Comparison of ENCODE assay signal across 1 mouse cellular context in the genomic region with DNA sequence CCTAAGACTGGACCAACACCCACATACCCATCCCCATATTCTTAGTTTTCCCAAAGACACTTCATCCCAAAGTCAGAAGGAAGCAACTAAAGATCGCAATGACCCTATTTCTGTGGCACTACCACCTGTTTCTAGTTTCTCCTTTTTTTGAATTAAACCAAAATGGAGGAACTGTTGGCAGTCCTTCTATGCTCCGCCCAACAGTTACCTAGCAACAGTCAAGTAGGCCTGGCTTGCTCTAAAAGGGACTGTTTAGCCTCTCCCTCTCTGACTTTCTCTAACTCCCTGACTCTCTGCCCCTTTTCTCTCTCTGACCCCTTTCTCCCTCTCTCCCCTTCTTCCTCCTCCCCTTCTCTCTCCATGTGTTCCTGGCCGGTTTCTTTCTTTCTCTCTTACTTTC.
TF ChIP-seq lines count a peak whose summit lies in the region.

No protein-coding gene starts in this region.

TF ChIP-seq in CH12.LX, 34 proteins besides CTCF, POLR2A, EP300 and RAD21:
- TF ChIP-seq TCF12 (IDR thresholded peaks at IDR 0.05; ENCODE audit: low read depth, low read length) (no peak), SIN3A (IDR thresholded peaks at IDR 0.05; ENCODE audit: low read length) (no peak), PAX5 (IDR thresholded peaks at IDR 0.05; ENCODE audit: low read length) (no peak), MXI1 (IDR thresholded peaks at IDR 0.05; ENCODE audit: low read depth, low read length) (no peak), IRF4 (IDR thresholded peaks at IDR 0.05; ENCODE audit: low read depth, low read length) (no peak), TBP (conservative IDR thresholded peaks at IDR 0.05; ENCODE audit: low read depth, low read length) (no peak), USF2 (conservative IDR thresholded peaks at IDR 0.05; ENCODE audit: low read depth, low read length) (no peak), ETS1 (conservative IDR thresholded peaks at IDR 0.05; ENCODE audit: low read depth, low read length) (no peak)
TF ChIP-seq in CH12.LX: peak in this region for 0.
